Mouse (Mus musculus): ENCODE data around the gene Ttc5.

- no peak for TF ChIP-seq CTCF (IDR thresholded peaks at IDR 0.05; ENCODE audit: extremely low read depth, insufficient read length, insufficient replicate concordance, low read depth, low read length)
- no peak for TF ChIP-seq POLR2A (IDR thresholded peaks at IDR 0.05; ENCODE audit: low read depth, low read length)
Measured at GRCm38 (mm10) chr14:50826579-50826978, 41.3 kb upstream of the Ttc5 start.

All from small intestine, adult 2 months (tissue).